ENCODE assay signal across 8 mouse cellular contexts in the genomic region with DNA sequence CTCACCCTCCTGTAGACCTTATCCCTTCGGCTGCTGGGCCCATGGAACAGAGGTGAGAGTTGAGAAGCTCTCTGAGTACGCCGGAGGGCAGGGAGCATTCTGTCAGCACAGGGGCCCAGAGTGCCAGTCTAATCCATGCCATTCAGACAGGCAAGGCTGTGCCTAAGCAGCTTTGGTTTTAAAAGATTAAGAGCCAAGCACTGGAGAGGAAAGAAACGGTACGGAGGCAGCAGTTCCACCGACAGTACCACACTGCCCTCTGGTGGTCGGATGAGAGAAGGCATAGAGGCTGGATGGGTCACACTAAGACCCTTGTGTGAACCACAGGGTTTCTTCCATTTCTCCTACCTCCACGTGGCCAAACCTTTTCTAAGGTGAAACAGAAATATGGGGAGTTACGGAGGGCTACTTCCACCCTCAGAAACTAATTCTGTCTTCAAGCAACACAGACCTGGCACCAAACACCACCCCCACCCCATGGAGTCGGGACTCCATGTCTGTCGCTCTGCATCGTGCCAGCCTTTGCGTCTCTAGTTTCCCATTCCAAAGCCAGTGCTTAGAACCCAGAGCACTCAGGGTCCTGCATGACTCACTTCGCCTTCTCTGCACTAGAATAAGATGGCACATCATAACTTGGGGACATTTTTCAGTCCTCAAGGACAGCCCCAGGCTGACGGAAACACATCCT.
A peak's percentile ranks its signal among the peaks of the same experiment; 100 is the strongest.
DNase-seq lines count a peak whose midpoint lies in the region; TF ChIP-seq lines count a peak whose summit lies in the region.

No protein-coding gene starts in this region.

- H3K4me3 ChIP-seq in left cerebral cortex, adult 2 months: no peak overlapping the region

- DNase-seq in adrenal gland, adult 2 months: peak; percentile 85
- peak; percentile 95 for DNase-seq in embryo, embryonic 10 days (ENCODE audit: low spot score)
- DNase-seq in gastrocnemius, postnatal 10 days: peak; percentile 91
- peak; percentile 84 for DNase-seq in hindlimb bud, embryonic 11.5 days (ENCODE audit: extremely low spot score, low read depth, low spot score)
- peak; percentile 81 to 90 for DNase-seq in left cerebral cortex, adult 2 months (ENCODE audit: extremely low spot score in 1 of 2, low spot score in 2 of 2)
- DNase-seq in mesoderm, embryonic 11.5 days (ENCODE audit: low read depth, low spot score): peak; percentile 89
- peak; percentile 71 for DNase-seq in skeletal muscle tissue, adult 2 months (ENCODE audit: low read depth, low spot score)
- peak; percentile 66 for DNase-seq in yolk sac, embryonic 10.5 days (ENCODE audit: low spot score)

- intact Hi-C loops in left cerebral cortex, adult 2 months (cut with DNase I): loop anchor here (1.0 to 5.0 kb wide), 4 partner anchors 209 to 1110 kb away; no protein-coding TSS in a partner anchor

- TF ChIP-seq CTCF in left cerebral cortex, adult 2 months (IDR thresholded peaks at IDR 0.05): peak; percentile 99

- no peak overlapping the region for H3K27ac ChIP-seq in left cerebral cortex, adult 2 months
